Mouse (Mus musculus): ENCODE results near the gene Faf1. TPM values are rescaled to one million over a fixed set of nuclear protein-coding genes. Genes with fewer than 3 reads are reported as not detected.
A peak's percentile ranks its signal among the peaks of the same experiment; 100 is the strongest.

Faf1 gene
- polyA plus RNA-seq, 1 experiment from 2014 or later = 31.5 TPM

DNA sequence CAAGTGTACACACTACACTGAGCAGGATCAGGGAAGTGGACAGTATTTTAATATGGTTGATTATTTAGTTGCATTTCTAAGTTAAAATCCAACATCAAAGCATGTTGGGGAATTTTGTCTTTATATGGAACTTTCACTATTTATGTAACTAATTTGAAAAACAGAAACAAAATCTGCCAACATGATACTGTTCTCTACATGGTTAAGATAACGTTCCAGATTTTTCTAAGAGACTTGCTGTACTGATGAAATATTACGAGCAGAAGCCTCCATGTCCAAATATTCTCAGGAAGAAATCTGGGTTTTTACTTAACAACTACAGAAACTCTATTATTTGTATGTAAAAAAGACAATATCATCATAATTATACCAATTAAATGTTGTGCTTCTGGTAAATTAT is 20.6 kb upstream of the Faf1 start:
- H3K4me3 ChIP-seq = no peak overlapping the region
- 42% methylated on average over 2 of the region's 2 CpGs for WGBS
- no peak overlapping the region for H3K4me2 ChIP-seq
- H3K27ac ChIP-seq (ENCODE audit: poor library complexity, severe bottlenecking) = no peak overlapping the region
- no peak for ATAC-seq (ENCODE audit: insufficient number of reproducible peaks, low FRiP score)
- H3K36me3 ChIP-seq = no peaks in the 10 kb centered on the region
- H3K27me3 ChIP-seq (replicated peaks) = peaks cover 35% of the 10 kb centered on the region
- H3K9me3 ChIP-seq (replicated peaks) = no peaks in the 10 kb centered on the region
- no peak overlapping the region for H3K9ac ChIP-seq
- peaks cover 15% of the 10 kb centered on the region for H3K4me1 ChIP-seq (replicated peaks)

DNA sequence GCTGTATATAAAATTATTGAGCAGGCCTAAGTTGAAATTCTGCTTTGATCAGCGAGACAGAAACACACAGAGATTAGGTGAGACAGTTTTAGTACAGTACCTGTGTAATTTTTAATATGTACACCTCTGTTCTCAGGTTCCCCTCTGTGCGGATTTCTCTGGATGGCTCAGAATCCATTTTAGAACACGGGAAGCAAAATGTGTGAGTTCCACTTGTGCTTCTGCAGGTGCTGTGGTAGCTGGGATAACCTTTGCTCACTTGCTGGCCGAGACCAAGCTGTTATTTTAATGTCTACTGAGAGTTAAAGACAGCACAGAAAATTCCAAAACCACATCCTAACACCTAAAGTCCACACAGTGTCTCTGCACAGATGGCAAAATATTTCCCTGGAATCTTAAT is 20.1 kb upstream of the Faf1 start:
- 15% methylated on average over 4 of the region's 4 CpGs for WGBS
- H3K27me3 ChIP-seq (replicated peaks) = peaks cover 39% of the 10 kb centered on the region
- ATAC-seq (ENCODE audit: insufficient number of reproducible peaks, low FRiP score) = no peak
- H3K9ac ChIP-seq = no peak overlapping the region
- no peak overlapping the region for H3K27ac ChIP-seq (ENCODE audit: poor library complexity, severe bottlenecking)
- H3K36me3 ChIP-seq = no peaks in the 10 kb centered on the region
- H3K4me3 ChIP-seq = no peak overlapping the region
- no peaks in the 10 kb centered on the region for H3K9me3 ChIP-seq (replicated peaks)
- peaks cover 15% of the 10 kb centered on the region for H3K4me1 ChIP-seq (replicated peaks)
- no peak overlapping the region for H3K4me2 ChIP-seq

DNA sequence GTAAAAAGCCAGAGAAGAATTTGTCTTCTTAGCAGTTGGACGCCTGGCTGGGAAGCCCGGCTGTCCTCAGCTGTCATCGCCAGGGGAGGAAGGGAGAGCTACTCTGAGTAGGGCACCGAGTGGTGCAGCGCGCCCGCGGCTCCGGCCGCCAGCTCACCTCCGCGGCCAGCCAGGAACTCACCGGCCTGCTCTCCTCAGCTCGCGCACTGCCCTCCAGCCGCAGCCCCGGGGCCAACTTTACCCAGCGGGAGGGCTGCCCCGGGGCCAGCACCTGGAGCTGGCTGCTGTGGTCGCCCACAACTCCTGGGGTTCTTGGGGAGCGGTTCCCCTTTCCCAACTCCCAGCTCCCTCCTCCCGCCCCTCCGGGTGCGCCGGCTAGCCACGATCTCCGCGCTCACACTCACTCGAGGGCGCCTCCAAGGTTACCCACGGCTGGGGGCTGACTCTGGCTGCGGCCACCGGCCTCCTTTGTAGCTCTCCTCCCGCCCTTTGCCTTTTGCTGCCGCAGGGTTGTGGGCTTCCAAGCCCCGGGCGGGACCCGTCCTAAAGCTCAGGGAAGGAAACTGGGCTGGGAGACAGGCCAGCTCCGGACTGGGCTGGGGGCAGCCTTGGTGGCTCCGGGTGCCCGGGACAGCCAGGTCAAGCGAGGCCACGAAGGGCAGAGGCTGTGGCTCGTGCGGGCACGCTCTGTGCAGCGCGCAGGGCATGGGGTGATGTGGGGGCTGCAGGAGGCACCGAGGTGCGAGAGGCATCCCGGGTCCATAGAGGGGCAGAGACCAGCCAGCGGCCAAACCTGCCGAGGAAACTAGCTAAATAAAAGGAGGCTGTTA is 19.2 kb upstream of the Faf1 start:
- Histone ChIP-seq H3K9me3 (replicated peaks) (no peaks in the 10 kb centered on the region), H3K4me1 (replicated peaks) (peaks cover 15% of the 10 kb centered on the region), H3K36me3 (no peaks in the 10 kb centered on the region), H3K27ac (ENCODE audit: poor library complexity, severe bottlenecking) (no peak overlapping the region), H3K27me3 (replicated peaks) (peaks cover 43% of the 10 kb centered on the region), H3K9ac (peak overlapping the region; percentile 64), H3K4me2 (peak overlapping the region; percentile 91), H3K4me3 (peak overlapping the region; percentile 56)
- under 1% methylated on average over 53 of the region's 53 CpGs for WGBS
- ATAC-seq (ENCODE audit: insufficient number of reproducible peaks, low FRiP score) = peak; percentile 59

DNA sequence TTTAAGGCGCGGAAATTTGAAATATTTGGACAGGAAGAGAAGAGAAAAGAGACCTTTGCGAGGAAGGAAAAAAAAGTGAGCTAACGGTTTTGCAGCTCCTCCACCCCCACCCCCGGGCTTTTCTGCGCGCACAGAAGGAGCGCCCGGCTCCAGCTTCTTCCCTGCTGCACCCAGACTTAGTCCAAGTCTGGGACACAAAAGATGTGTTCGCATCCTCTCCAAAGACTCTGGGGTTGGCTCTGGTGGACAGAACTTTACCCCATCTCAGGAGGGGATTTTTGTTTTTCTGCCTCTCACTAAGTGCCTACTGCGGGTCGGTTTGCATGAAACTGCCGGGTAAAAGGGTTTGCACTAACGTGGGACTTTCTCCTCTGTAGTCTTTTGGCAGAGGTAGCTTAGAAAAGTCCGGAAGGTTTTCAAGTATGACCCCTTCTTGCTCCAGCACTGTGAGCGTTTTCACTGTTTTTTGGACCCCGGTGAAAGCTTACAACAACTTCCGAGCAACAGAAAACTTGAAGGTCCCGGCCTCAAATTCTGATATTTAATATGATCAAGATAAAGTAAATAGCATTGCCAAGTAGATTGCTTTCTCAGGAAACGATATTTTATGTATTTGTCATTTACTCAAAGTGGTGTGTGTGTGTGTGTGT is 18.4 kb upstream of the Faf1 start:
- Histone ChIP-seq H3K4me3 (peak overlapping the region; percentile 56), H3K9ac (no peak overlapping the region), H3K4me2 (peak overlapping the region; percentile 91), H3K36me3 (no peaks in the 10 kb centered on the region), H3K4me1 (replicated peaks) (peaks cover 15% of the 10 kb centered on the region), H3K9me3 (replicated peaks) (no peaks in the 10 kb centered on the region), H3K27ac (ENCODE audit: poor library complexity, severe bottlenecking) (no peak overlapping the region), H3K27me3 (replicated peaks) (peaks cover 46% of the 10 kb centered on the region)
- no peak for ATAC-seq (ENCODE audit: insufficient number of reproducible peaks, low FRiP score)
- WGBS = 3% methylated on average over 20 of the region's 20 CpGs

DNA sequence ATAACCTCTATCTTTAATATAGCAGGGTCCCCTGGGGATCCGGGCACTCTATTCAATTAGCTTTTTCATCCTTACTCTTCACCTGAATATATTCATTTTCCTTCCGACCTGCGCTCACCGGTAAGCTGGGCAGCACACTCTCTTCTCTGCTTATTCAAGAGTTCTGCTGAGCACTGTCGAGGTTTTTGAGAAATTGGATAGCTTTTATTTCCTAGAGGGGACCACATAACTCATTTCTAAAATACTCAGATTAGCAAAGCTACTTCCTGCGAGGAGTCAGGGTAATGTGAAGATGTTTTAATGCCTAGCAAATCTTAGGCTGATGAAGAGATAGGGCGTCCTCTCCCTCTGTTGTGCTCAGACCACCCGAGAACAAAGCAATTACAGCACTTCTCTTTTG is 17.6 kb upstream of the Faf1 start:
- Histone ChIP-seq H3K4me3 (no peak overlapping the region), H3K9ac (no peak overlapping the region), H3K27ac (ENCODE audit: poor library complexity, severe bottlenecking) (no peak overlapping the region), H3K27me3 (replicated peaks) (peaks cover 49% of the 10 kb centered on the region), H3K36me3 (no peaks in the 10 kb centered on the region), H3K9me3 (replicated peaks) (no peaks in the 10 kb centered on the region), H3K4me2 (no peak overlapping the region), H3K4me1 (replicated peaks) (peaks cover 15% of the 10 kb centered on the region)
- WGBS = 14% methylated on average over 8 of the region's 8 CpGs
- no peak for ATAC-seq (ENCODE audit: insufficient number of reproducible peaks, low FRiP score)

DNA sequence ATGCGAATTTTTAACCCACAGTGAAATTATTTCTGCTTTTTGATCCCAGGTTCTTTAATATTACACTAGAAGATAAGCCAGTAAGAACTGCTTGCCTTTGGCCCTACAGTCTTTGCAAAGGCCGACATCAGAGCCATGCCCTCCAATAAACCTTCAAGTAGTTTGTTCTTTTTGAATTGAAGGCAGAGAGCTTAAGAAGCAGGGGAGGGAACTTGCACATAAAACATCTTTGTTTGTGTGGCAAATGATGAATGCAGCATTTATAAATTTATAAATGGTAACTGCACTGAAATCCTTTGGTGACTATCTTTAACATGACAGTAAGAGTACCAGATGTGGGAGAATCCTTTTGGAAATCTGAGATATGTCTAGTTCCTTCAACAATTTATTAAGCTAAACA is 16.8 kb upstream of the Faf1 start:
- H3K9ac ChIP-seq = no peak overlapping the region
- H3K4me3 ChIP-seq = no peak overlapping the region
- no peak for ATAC-seq (ENCODE audit: insufficient number of reproducible peaks, low FRiP score)
- no peaks in the 10 kb centered on the region for H3K9me3 ChIP-seq (replicated peaks)
- H3K27ac ChIP-seq (ENCODE audit: poor library complexity, severe bottlenecking) = no peak overlapping the region
- H3K4me2 ChIP-seq = no peak overlapping the region
- H3K4me1 ChIP-seq (replicated peaks) = peaks cover 15% of the 10 kb centered on the region
- WGBS = 30% methylated on average over 2 of the region's 2 CpGs
- no peaks in the 10 kb centered on the region for H3K36me3 ChIP-seq
- peaks cover 55% of the 10 kb centered on the region for H3K27me3 ChIP-seq (replicated peaks)

DNA sequence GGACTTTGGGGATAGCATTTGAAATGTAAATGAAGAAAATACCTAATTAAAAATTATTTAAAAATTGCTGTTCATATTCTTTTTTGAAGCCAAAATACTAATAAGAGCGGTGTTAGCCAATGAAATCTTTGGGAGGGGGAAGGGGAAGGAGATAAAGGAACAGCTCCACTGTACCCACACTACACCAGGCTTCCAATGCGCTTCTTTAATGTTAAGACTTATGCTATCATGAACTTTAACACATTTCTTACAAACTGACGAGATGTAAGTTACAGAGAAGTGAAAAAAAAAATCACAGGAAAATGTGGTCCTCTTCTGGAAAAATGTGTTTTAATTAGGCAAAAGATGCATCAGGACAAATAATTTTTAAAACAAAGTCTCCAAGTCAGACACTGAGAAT is 15.8 kb upstream of the Faf1 start:
- ATAC-seq (ENCODE audit: insufficient number of reproducible peaks, low FRiP score) = no peak
- no peak overlapping the region for H3K4me2 ChIP-seq
- no peak overlapping the region for H3K9ac ChIP-seq
- no peak overlapping the region for H3K4me3 ChIP-seq
- no peak overlapping the region for H3K27ac ChIP-seq (ENCODE audit: poor library complexity, severe bottlenecking)
- 30% methylated on average over 3 of the region's 3 CpGs for WGBS
- no peaks in the 10 kb centered on the region for H3K9me3 ChIP-seq (replicated peaks)
- peaks cover 19% of the 10 kb centered on the region for H3K4me1 ChIP-seq (replicated peaks)
- H3K36me3 ChIP-seq = no peaks in the 10 kb centered on the region
- H3K27me3 ChIP-seq (replicated peaks) = peaks cover 51% of the 10 kb centered on the region

DNA sequence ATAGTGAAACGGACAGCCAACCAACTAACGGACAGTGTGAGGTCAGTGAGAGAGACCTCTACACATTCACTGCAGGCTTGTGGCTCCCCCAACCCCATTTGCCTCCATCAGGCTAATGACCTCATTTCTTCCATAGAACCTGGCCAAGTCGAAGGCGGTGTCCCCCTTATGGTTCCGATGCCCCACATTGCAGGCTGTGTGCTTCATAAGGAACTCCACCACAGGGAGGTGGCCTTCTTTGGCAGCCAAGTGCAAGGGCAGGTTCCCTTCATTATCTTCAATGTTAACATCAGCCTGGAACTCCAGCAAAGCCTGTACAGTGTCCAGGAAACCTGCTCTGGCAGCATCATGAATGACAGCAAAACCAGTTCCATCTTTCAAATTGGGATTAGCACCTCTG is 15.2 kb upstream of the Faf1 start:
- 26% methylated on average over 5 of the region's 5 CpGs for WGBS
- Histone ChIP-seq H3K4me3 (no peak overlapping the region), H3K36me3 (no peaks in the 10 kb centered on the region), H3K4me1 (replicated peaks) (peaks cover 19% of the 10 kb centered on the region), H3K9me3 (replicated peaks) (no peaks in the 10 kb centered on the region), H3K9ac (no peak overlapping the region), H3K4me2 (no peak overlapping the region), H3K27me3 (replicated peaks) (peaks cover 50% of the 10 kb centered on the region), H3K27ac (ENCODE audit: poor library complexity, severe bottlenecking) (no peak overlapping the region)
- no peak for ATAC-seq (ENCODE audit: insufficient number of reproducible peaks, low FRiP score)

DNA sequence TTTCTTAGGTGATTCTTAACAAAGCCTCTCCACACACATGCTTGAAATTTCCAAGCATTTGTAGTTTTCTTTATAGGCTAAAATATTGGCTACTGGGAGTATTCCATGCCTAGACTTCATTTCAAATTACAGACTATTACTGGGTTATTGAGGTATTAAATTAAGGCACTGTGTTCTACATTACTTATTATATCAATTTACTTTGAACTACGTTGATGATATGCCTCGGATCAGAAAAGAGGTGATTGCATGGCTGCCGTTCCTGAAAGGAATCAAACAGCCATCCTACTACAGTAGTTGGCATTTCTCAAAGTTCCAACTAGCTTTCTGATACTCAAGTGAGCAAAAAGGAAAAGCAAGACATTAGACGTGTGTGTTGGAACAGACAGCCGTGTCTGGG is 14.1 kb upstream of the Faf1 start:
- Histone ChIP-seq H3K4me2 (no peak overlapping the region), H3K9ac (no peak overlapping the region), H3K4me1 (replicated peaks) (peaks cover 12% of the 10 kb centered on the region), H3K27ac (ENCODE audit: poor library complexity, severe bottlenecking) (no peak overlapping the region), H3K27me3 (replicated peaks) (peaks cover 43% of the 10 kb centered on the region), H3K4me3 (no peak overlapping the region), H3K36me3 (no peaks in the 10 kb centered on the region), H3K9me3 (replicated peaks) (no peaks in the 10 kb centered on the region)
- ATAC-seq (ENCODE audit: insufficient number of reproducible peaks, low FRiP score) = no peak
- 22% methylated on average over 5 of the region's 5 CpGs for WGBS

DNA sequence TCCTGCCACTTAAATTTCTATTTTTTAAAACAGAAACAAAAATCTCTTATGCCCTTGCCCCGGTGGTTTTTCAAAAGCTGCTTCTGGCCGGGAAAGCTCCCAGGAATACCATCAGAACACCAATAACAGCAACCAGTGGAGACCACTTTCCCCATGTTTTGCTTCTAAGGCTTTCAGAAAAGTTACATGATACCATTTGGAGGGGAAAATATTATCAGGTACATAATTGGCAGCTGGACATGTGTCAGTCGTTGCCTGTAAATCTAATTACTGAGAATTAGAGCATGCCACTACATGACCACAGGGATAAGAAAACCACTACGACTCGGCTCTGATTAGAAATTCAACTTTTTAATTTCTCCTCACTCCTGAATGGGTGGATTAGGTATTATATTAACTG is 12.3 kb upstream of the Faf1 start:
- Histone ChIP-seq H3K9me3 (replicated peaks) (no peaks in the 10 kb centered on the region), H3K27me3 (replicated peaks) (peaks cover 30% of the 10 kb centered on the region), H3K4me1 (replicated peaks) (peaks cover 7% of the 10 kb centered on the region; the same call in 1 of the 2 replicates), H3K27ac (ENCODE audit: poor library complexity, severe bottlenecking) (no peak overlapping the region), H3K4me2 (peak overlapping the region; percentile 46), H3K36me3 (no peaks in the 10 kb centered on the region), H3K9ac (no peak overlapping the region), H3K4me3 (peak overlapping the region; percentile 16)
- no peak for ATAC-seq (ENCODE audit: insufficient number of reproducible peaks, low FRiP score)
- WGBS = 15% methylated on average over 5 of the region's 5 CpGs

DNA sequence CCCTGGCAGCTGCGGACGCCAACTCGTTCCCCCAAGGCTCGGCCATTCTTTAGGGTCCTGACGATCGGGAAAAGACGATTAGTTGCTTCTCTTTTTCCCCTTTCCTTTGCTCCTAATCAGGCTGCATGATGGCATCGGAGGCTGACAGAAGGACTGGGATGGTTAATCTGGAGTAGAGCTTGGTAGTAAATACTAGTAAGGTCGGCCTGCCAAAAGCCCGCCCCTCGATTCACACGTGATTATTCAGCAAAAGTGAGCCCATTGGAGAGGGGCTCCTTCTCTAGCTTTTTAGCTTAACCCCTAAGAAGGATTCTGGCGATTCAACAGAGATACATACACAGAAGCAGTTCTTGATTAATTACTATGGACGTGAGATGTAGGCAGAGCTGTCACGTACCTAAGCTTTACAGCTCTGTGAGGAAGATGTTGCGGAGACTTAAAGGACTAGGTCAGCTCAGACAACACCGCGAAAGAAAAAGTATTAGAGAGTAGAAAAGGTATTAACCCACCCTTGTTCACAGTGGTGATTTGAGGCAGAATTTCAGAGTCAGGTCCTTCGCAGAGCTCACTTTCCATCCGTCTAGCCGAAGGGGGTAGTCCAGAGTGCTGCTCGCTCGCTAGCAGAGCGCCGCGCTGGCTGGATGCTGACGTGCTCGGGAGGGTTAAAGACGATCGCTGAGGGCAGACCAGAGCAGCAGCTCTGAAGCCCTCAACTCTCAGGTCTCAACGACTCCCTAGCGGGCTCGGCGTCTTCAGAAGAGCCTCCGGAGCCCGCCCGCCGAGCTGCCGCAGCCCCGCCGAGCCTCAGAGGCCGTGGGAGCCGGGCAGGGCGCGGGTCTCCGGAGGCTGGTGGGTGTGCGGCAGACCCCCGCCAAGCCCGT is 11.0 kb upstream of the Faf1 start:
- ATAC-seq (ENCODE audit: insufficient number of reproducible peaks, low FRiP score) = peak; percentile 72
- H3K4me1 ChIP-seq (replicated peaks) = peaks cover 7% of the 10 kb centered on the region; the same call in 1 of the 2 replicates
- no peaks in the 10 kb centered on the region for H3K9me3 ChIP-seq (replicated peaks)
- H3K27ac ChIP-seq (ENCODE audit: poor library complexity, severe bottlenecking) = peak overlapping the region; percentile 95
- peaks cover 23% of the 10 kb centered on the region for H3K27me3 ChIP-seq (replicated peaks)
- peak overlapping the region; percentile 89 for H3K9ac ChIP-seq
- no peaks in the 10 kb centered on the region for H3K36me3 ChIP-seq
- under 1% methylated on average over 49 of the region's 49 CpGs for WGBS
- peak overlapping the region; percentile 72 for H3K4me3 ChIP-seq
- peak overlapping the region; percentile 96 for H3K4me2 ChIP-seq
